Mouse (Mus musculus): ENCODE measurements around the gene Tgfbr3. TPM values are rescaled to one million over a fixed set of nuclear protein-coding genes. Genes with fewer than 3 reads are reported as not detected.

The Tgfbr3 gene
- total RNA-seq, 4 experiments from 2014 or later, result 11.7 to 20.0 (median 15.3) TPM

DNA sequence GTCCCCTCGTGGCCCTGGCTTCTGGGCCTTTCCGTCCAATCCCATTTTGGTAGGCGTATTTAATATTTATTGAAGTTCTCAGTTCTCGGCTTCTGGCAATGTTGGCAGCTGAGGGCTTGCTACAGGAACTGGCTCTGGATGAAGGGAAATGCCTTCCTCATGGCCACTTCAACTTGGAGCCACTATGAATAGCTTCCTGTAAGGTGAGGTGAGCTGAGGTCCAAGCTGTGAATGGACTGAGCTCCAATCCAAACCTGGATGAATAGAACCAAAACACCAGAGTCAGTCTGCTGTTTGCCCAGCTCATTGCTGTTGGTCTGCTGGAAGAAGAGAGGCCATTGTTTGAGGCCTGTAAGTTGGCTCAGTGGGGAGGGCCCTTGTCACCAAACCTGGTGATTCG, 203.3 kb downstream of the Tgfbr3 start:
- DNase-seq (ENCODE audit: low spot score in 2 of 2), result no peak

DNA sequence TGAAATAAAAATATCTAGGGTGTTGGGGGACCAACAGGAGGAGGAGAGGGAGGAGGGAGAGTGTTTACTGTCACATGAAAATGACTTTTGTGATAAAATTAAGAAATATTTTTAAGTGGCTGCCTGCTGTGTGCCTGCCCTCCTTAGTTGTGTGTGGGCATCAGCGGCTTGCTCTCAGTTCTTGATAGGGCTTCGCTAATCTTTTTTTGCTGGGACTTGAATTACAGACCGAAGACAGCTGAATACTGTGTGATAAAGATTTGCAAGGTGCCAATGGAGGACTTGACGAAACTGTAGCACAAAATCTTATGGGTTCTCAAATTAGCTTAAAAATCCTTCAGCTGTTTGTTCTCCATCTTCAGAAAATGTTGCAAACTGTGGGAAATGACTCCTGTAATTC, 205.0 kb downstream of the Tgfbr3 start:
- no peak for DNase-seq (ENCODE audit: low spot score in 2 of 2)

DNA sequence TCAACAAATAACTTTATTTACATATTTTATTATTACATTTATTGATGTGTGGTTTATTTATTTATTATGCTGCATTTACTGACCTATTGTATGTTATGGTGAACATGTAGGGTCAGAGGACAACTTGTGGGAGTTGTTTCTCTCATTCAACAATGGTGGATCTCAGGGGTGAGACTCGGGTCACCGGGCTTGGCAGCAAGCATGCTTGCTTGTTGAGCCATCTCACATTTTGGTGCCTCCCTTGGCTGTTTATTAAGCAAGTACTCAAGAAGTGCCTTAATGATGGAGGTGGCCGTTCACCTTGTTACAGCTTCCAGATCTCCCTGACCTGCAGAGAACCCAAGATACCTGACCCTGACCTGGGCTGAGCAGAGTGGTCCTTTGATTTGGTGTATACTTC, 207.4 kb downstream of the Tgfbr3 start:
- no peak for DNase-seq (ENCODE audit: low spot score in 2 of 2)

DNA sequence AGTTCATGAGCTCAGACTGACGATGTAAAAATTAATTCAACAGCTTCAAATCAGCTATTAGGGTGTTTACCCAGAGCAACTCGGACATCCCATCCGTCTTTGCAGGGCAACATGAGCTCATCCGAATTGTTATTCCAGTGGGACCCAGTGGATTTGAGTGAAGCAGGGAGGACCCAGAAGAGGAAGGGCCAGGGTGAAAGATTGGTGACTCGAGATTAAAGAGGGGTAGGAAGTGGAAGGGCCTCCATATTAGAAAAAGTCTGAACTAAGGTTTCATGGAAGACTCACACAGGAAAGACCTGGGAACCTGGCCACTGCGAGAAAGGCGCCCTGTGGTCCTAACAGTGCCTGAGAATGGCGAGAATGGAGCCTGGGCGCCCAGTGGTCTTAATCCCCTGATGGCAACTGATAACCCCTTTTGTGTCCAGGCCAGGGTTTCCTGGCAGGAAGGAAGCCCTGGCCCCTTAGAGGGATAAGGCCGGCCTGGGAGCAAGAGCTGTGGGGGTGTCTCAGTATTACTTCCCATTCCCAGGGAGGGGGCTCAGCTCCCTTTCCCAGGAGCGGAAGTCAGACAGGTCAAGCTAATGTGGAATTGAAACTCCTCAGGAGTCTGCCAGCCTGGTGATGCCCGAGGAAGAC, 208.3 kb downstream of the Tgfbr3 start:
- no peak for DNase-seq (ENCODE audit: low spot score in 2 of 2)

DNA sequence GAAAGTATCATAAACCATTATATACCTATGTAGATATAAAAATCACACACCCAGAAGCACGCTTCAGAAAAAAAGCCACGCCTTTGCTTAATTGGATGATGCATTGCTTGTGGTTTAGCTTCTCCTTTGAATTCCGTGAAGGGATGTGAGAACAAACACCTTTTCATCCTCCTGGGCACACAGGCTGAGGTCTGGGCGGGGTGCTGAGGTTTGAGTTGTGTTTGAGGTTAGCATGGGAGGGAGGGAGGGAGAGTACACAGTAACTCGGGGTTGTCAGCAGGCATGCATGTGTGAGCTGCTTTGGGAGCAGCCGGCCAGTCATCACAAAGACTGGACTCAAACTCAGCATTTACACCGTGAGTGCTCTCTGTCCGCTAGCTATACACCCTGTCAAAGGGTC, 209.5 kb downstream of the Tgfbr3 start:
- DNase-seq (ENCODE audit: low spot score in 2 of 2), result no peak

DNA sequence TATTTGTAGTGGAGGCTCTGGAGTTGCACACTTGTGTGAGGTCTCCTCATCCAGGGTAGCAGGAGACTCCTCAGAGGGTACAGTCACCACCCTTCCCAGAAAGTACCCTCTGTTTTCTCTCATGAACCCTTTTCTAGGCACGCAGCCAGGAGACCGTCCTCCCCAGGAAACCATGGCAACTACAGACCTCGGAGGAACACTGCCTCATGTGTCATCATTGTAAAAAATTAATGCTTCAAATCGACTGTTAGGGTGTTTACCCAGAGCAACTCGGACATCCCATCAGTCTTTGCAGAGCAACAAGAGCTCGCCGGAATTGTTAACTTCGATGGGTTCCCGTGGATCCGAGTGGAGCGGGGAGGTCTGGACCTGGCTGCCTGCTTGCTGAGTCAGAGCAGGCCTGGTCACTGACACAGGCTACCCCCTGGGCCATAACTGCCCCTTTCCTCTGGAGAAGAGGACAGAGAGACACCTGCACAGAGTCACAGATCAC, 210.2 kb downstream of the Tgfbr3 start:
- no peak for DNase-seq (ENCODE audit: low spot score in 2 of 2)

DNA sequence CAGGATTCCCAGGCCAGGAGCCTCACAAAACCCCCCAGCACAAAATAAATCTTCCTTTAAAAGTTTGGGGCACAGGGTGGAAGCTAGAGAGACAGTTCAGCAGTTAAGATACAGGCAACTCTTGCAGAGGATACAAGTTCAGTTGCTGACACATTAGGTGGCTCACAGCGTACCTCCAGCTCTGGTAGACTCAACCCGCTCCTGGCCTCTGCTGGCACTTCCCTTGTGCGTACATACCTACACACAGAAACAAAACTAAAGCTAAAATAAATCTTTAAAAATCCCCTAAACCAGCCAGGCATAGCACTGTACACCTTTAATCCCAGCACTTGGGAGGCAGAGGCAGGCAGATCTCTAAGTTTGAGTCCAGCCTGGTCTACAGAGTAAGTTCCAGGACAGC, 211.1 kb downstream of the Tgfbr3 start:
- no peak for DNase-seq (ENCODE audit: low spot score in 2 of 2)

DNA sequence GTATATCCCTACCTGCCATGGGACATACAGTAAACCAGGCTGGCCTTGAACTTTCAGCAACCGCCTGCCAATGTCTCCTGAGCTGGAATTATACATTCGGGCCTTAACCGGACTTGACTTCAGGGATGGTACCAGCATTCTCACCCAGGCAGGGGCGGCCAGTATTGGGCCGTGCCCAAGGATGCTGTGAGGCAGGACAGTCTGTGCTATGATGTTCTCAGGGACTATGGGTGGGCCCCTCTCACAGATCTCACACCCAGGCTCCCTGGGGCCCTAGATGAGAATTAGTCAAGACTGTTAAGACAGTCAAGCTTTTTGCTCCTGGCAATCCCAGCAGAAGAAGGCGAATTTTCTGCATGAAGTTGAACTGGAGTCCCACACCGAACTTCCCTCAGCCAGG, 211.5 kb downstream of the Tgfbr3 start:
- DNase-seq (ENCODE audit: low spot score in 2 of 2), result no peak

DNA sequence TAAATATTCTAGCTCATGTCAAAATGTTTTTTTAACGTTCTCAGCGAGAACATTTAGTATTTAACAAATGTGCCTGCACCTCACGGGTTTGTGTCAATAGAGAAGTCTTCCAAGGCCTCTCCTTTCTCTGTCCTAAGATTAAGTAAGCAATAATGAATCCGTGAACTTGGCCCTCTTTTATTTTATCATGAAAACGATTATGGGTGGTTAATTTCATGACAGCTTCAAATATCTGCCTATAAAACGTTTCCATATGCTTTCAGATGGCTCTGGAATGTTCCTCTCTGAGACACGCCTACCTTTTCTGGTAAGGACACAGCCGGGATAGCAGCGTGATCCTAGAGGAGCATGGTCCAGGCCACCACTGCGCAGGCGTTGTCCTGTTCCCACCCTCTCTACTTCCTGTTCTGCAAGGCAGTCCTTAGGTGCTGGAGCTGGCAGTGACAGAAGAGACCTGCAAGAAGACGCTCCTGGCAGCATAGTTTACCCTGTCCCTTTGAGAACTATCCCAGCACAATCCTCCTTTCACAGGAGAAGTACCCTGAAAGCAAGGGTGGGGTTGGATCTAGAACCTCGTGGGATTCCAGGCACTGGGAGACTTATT, 214.3 kb downstream of the Tgfbr3 start:
- DNase-seq (ENCODE audit: low spot score in 2 of 2), result no peak

DNA sequence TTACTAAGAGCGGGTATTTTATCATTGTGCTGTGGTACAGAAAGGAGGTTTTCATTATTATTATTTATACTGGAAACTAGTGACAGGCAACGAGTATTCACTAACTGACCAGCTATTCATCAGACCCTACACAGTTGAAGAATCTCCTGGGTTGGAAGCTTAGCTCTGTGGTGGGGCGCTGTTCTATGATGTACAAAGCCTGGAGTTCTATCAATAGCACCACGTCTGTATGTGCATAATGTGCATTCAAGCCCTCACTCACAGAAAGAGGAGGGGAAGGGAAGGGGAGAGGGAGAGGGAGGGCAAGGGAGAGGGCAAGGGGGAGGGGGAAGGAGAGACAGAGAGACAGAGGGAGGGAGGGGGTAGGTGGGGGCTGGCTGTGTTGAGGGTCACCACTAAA, 215.1 kb downstream of the Tgfbr3 start:
- DNase-seq (ENCODE audit: low spot score in 2 of 2), result no peak

DNA sequence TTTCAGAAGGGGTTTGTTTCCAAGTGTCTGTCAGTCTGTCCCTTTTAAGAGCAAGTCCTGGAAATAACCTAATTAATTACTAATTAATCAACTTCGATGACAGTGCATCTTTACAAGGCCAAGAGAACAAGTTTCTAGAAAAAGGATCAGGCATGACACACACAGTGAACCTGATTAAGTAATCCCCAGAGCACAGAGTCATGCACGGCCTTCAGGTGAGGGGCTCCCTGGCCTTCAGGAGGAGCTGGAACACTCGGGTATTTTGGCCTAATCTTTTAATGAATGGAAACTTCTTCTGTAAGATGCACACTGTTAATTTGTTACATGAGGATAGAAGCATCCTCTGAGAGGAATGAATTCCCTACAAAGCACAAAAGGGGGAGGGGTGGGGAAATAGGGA, 215.9 kb downstream of the Tgfbr3 start:
- DNase-seq (ENCODE audit: low spot score in 2 of 2), result no peak

DNA sequence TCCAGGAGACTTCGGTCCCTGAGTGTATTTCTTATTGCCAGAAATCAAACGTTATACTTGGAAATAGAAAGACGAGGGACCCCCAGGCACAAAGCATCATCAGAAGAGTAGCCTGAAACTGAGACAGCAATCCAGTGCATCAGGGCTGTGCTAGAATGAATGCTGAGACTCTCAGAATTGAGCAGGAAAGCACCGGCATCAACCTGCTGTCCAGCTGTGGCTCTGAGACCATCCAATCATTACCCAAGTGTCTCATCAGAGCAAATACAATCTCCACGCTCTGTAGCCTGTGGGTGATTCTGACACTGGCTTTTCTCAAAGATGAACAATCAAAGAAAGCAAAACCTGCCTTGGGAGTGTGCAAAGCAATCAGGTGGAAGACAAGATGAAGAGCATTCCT, 221.3 kb downstream of the Tgfbr3 start:
- no peak for DNase-seq (ENCODE audit: low spot score in 2 of 2)

DNA sequence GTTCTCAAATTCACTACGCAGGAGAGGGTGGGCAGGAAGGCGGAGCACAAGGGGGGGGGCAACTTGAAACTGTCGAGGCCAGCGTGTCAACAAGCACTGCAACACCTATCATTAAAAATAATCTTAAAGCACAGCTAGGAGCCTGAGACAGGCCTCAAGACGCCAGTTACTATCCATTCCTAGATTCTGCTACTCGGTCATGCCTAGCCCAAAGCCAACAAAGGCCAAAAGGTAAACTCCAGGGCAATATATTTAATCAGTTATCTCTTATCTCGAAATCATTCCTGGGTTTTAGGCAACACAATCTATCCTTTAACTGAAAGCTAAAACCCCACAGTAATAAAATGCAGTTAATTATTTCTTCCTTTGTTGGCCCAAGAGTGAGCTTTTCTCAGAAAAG, 221.9 kb downstream of the Tgfbr3 start:
- no peak for DNase-seq (ENCODE audit: low spot score in 2 of 2)

DNA sequence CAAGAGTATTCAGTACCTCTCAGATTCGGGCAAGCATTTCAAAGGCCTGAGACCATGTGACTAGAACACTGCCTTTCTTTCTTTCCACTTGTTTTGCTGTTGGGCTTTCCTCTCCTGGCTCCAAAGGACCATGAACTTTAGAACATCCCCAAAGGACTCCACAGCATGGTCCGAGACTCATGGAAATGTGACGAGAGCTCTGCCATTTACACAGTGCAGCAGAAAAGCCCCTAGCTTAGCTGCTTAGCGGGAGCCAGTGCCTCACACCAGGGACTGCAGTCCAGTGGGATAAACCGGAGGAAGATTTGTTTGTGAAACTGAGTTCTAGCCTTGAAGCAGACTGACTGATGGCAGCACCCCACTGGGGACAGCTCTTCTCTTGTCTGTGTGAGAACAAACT, 224.5 kb downstream of the Tgfbr3 start:
- no peak for DNase-seq (ENCODE audit: low spot score in 2 of 2)

DNA sequence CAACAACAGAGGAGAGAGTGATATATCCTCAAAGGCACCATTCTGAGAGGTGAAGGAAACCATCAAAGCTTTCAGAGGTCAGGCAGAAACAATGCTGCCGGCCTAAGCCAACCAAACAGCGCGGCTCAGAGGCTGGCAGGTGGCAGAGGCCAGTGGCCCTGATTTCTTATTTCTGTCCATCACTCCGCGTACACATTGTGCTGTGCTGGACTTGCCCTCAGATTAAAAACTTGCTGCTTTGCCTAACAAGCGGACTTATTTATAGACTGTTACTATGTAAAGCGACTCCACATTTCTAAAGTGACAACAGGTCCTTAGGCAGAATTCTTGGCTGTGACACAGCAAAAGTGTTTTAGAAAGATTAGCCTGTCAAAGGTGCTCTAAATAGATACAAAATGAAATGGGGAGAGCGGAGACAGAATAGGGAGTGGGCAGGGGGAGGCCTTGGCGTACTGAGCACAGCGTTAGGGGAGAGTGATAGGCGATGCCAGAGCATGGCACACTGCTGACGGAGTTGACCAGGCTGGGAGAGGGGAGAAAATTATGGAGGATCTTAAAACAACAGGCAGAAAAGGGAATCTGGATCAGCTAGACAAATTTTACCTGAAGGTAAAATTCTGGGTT, 227.1 kb downstream of the Tgfbr3 start:
- DNase-seq (ENCODE audit: low spot score in 2 of 2), result no peak

DNA sequence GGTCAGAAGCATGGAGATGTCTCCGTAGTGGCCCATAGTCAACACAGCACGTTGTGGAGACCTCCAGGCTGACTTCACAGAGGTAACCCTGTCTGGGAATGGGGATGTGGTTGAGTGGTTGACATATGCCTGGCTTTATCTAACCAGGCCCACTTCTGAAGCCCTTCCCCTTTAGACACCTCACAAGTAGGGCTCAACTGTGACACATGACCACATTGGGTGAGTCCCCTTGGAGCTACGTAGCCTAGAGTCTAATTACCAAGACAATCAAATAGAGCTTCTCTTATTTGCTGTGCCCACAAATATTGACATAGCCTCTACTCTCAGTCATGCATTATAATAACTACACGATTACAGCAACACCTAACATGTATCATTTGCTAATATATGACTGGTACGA, 229.9 kb downstream of the Tgfbr3 start:
- no peak for DNase-seq (ENCODE audit: low spot score in 2 of 2)

DNA sequence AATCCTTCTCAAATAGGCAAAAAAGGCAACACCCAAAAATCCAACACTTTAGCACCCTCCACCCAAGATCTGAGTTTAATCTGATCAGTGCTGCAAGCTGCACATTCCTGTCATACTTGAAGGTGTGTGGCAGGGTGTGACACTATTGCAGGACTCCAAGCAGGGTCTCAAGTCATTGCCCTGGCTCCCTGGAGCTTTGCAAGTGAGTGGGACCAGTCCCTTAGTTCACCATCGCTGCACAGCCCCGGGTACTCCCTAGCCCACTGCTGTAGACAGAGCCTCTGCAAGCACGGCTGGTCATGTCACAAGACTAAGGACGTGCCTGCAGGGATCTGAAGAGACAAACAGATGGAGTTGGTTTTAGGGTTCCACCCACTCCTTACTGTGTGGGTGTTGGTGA, 230.8 kb downstream of the Tgfbr3 start:
- DNase-seq (ENCODE audit: low spot score in 2 of 2), result no peak

Other genes starting within 250 kb of the Tgfbr3 start
- 1 to 10 TPM; 1.7 to 2.2 (median 2.0) TPM for gene Brdt, start 41.5 kb upstream of the Tgfbr3 start, total RNA-seq (2022)
- 1 to 10 TPM in 1 of 4 experiments, under 1 TPM in 3; 0.46 to 2.4 (median 0.65) TPM for gene Ephx4, start 113.1 kb upstream of the Tgfbr3 start, total RNA-seq (2022)
- gene Lpcat2b, start 141.9 kb upstream of the Tgfbr3 start, total RNA-seq (2022), result not detected
- 1 to 10 TPM; 6.2 to 7.1 (median 6.5) TPM for gene Btbd8, start 148.4 kb upstream of the Tgfbr3 start, total RNA-seq (2022)
- gene Gm42669, start 218.0 kb upstream of the Tgfbr3 start, total RNA-seq (2022), result not detected
- gene 1700028K03Rik, start 245.1 kb upstream of the Tgfbr3 start, total RNA-seq (2022), result not detected

Measured in gastrocnemius, adult 8-10 months (tissue).